Mouse (Mus musculus) thymus, postnatal 0 days (tissue): ENCODE data around the gene Prkg1. TPM values are rescaled to one million over a fixed set of nuclear protein-coding genes. Genes with fewer than 3 reads are reported as not detected.
"Not testable (repeated sequence)": the region's sequence is repeated elsewhere in the genome, so short reads cannot be mapped to it uniquely, and the experiment has no call there.

Source experiments
- DNase-seq: peaks from one replicate; pipeline ENCODE4 v3.0.0-alpha.2; 2015; ENCODE audit warnings: low spot score
- polyA plus RNA-seq: library from polyadenylated mRNA; unstranded; fragments of >200 nt; fragmentation: Nextera tagmentation; extraction: Ambion mirVana; gene quantifications from 2 replicates; pipeline ENCODE4 v1.2.1, GENCODE M21; 2015

Prkg1 gene
- polyA plus RNA-seq, 1 experiment from 2014 or later: 0.27 TPM

DNA sequence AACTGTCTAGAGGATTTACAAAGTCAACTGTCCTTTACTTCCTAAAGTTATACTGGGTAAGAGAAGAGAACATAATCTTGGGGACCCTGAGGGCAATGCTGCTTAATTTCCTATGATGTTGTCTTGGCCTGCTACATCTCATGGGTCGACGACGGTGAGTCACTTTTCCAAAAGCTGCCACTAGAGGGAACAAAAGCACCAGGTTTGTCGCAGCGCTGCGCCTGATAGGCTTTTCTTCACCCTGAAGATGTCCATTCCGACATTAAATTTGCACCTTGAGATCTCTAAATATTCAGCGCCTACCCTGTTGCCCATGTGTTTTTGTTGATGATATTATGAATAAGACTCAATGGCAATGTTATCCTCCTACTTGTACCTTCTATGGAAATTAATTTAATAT, 1100.6 kb downstream of the Prkg1 start:
- DNase-seq: peak; percentile 28

DNA sequence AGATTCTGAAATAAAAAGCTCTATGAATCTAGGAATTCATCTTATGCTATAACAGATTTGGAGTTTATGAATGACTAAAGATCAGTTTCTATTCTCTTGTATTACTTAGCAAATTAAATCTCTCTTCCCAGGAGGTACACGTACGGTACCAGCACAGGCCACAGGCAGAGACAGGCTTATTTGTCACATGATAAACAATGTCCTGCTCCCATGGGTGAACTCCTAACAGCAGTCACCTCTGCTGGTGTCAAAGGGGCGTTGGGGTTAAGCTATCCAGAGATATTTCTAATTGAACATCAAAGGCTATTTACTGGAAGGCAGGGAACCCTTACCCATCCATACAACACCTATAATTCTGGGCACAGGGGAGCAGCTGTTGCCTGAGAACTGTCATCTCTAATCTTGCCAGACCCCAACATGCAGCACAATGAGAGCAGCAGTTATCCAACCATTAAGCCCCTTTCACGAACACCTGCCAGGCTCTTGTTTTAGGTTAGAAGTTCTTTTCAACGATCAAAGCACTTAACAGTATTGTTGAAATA, 1122.1 kb downstream of the Prkg1 start:
- no peak for DNase-seq

DNA sequence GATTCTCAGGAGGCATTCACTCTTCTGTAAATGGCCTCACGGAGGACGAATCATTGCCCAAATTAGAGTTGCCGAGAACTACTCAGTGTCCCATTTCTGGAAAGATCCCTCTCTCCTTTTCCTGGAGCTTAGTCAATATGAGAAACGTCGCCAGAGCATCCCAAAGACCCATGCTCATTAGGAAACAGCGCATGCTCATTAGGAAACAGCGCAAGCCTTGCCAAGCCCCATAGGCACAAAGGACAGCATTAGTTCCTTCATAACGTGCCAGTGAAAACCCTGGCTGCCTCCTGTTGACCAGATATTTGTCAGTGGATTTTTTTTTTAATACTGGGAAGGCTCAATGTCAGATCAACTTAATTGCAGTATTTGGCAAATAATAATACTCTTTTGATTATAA, 1127.4 kb downstream of the Prkg1 start:
- no peak for DNase-seq

DNA sequence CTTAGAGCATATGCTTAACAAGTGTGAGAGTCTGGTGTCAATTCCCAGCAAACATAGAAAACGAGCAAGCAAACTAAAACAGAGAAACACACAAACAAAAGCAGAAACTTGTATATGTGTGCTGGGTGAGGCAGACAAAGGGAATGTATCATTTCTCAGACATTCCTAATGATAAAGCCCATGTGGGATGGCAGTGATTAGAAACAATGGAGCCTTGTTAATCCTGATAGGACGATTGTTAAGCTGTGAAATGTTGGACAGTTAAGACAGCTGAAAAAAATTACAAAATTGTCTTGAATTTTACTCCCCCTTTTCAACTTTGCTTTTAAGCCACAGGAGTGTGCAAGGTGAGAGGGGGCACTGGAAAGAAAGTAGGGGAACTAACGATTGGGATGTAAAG, 1133.8 kb downstream of the Prkg1 start:
- DNase-seq: no peak

DNA sequence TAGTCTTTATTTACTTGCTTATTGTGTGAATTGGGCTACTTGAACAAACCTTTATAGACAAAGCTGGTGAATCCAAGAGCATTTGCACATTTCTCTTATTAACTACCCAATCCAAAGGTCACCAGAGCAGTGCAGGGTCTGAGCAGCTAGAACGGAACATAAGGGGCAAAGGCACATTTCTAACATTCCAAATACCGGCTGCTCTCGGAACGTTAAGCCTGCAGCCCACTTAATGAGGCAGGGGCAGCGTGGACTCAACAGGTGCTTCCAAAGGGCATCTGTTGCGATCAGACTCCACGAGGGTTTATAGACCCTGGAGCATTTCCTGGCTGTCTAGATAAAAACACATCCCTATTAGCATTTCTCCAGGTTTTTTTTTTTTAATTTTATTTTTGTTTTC, 1138.8 kb downstream of the Prkg1 start:
- DNase-seq: no peak

DNA sequence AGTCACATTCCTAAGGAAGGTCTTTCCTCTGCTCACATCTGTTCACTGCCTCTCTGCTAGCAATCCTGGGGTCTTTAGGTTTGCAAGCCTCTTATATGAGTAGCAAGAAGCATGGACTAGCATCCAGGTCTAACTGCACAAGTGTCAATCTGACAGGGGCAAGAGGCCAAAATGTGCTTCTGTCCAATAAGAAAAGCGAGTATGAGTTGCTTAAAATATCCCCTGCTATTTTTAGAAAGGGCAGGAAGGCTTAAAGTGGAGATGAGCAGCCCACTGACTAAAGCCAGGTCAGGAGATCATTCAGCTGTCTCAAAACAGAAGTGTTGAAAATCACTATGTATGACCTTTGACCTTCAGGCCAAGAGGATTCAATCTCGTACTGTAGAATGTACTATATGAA, 1139.4 kb downstream of the Prkg1 start:
- no peak for DNase-seq

DNA sequence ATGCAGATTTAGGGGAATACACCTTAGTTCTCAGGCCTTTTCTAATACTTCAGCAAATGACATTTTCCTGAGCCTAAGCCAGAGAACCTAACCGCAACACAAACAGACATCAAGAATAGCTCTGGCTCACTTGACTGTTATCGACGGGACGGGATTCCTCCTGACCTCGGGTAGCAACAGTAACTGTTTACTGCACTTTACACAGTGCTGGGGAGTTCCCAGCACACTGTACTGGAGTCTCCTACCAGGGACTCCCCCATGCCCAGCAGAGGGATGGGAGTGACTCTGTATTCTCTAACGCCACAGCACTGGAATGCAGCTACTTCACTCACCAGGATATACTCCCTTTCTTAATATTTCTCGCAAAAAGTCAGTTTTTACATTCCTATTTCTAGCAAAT, 1141.2 kb downstream of the Prkg1 start:
- no peak for DNase-seq

DNA sequence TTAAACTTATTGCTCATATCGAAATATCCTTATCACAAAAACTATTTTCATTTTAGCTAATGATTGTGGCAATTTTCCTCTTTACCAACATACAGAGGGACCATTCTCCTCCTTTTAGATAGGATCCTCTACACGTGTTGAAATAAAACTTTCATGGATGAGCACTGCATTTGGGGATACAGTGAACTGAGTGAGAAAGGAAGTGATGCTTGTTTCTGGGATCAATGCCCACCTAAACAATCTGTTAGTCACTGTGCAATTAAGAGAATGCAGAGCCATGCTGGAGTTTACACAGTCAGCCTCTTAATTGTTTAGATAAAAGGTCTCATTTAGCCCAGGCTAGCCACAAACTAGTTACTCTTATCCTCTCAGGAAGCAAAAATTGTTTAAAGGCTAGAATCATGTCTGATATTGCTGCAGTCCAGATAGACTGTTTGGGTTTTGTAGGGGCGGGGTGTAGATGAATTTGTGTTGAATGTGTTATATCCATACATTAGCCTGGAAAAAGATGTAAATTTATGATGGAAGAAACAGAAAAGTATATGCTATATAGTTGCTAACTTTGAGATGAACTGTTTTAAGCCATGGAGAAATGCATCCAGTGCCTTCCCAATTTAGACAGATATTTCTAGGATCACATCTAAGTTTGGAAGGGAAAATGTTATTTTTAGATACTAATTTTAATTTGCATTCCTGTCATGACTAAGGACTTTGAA, 1151.5 kb downstream of the Prkg1 start:
- DNase-seq: no peak

DNA sequence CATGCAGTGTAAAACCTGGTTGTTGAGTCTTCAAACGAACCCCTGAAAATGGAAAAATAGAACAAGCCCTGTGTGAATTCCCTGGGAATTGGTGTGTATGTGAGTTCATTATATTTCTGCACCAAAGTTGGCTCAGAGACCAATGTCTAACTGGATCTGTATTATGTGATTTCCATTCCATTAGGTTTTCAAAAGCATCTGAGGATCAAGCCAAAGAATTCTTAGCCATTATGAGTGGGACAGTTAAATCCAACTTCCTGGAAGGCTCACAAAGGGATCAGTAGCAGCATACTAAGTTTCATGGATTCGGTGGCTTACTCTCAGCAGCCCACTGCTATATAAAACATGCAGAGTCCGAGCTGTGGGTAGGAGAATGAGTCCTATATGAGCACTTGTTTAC, 1178.5 kb downstream of the Prkg1 start:
- DNase-seq: no peak

DNA sequence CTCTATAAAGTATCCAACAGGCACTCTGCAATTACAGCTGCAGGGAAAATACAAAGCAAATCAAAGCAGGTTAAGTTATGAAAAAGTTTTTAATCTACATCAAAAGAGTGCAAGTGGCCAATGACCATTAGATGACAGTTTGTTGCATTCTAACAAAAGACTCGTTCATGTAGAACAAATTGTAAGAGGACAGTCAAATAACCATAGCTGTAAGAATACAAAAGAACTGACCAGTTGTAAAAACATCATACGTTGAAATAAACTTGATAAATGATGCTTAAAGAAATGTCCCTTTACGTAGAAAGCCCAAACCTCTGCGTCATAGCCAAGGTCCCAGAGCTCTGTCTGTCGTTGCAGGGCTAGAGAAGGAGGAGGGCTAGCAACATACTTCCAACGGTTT, 1200.3 kb downstream of the Prkg1 start:
- DNase-seq: no peak

DNA sequence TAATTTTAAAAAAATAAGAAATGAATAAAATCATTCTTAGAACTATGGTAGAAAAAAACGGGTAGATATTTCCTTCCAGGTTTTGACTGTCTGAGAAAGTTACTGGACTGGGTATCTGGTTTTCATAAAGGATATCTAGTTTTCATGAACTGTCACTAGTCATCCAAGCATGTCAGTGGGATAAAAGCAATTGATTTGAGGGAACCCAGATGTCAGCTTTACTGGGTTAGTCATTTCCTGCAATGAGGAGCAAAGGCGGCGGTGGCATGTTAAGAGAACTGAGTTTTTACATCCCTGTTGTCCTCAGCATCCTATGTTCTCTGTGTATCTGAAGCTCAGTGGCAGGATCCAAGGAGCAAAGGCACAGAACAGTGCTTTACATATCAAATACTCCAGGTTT, 1201.0 kb downstream of the Prkg1 start:
- no peak for DNase-seq

DNA sequence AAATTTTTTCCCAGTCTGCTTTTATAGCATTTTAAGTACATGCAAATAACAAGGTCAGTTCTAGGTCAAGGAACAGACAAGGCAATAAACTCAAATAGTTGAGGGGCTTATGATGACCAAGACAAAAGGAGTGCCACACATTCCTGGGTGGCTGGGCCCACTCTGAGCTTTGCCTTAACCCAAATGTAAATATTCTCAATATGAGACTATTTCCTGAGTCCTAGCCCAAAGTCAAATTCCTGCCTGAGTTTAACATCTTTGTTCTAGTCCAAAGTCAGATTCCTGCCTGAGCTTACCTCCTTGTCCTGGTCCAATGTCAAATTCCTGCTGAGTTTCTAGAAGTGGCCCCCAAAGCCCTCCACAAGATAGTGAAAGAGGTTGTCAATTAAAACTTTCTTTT, 1206.8 kb downstream of the Prkg1 start:
- no peak for DNase-seq

DNA sequence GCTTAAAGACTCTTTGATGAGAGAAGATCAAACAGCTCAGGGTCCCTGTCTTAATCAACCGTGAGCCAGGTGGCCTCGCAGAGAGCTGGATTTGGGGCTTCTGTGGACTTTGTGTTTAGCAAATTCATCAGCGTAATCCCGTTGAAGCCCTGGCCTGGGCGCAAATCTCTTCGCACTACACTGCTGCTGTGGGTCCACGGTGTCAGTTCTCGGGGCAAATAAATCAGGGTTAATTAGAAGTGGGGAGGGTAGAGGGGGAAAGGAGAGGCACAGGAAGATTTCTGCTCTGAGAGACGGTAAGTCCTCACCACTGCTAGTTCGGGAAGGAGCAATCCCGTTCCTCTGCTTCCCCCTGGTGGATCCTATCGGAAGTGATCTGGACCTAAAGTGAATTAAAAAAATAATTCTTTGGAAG, 1210.4 kb downstream of the Prkg1 start:
- peak; percentile 47 for DNase-seq

DNA sequence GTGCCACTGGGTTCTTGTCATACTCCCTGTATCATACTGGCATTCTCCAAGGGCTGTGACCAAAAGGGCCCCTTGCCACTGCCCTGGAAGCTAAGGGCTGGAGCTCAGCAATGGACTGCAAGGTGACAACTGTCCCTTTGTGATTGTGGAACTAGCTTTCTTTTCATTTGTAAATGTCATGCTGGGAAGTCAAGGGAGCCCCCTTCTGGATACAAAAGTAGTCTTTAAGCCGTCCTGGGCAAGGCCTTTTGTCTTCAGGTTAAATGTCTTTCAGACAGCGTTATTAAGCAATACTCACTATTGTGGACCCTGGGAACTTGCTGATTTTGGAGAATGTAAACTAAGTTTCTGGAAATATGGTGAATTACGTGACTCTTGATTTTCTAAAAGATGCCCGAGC, 1211.1 kb downstream of the Prkg1 start:
- no peak for DNase-seq

DNA sequence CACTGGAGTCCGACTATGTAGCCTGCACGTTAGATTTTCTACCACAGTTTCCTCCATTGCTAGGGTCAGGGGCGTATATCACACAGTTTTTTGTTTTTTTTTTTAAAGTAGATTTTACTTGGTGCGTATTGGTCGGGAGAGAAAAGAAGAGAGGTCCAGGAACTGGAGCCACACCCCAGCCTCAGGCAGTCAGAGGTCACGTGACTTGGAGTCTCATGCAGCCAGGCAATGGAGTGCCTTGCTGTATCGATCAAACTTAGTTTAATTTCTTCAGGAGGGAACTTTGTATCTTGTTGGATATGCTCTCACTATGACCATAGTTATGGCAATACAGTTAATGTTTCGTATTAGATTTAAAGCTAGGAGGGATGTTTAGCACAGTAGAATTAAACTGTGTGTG, 1212.6 kb downstream of the Prkg1 start:
- DNase-seq: no peak

DNA sequence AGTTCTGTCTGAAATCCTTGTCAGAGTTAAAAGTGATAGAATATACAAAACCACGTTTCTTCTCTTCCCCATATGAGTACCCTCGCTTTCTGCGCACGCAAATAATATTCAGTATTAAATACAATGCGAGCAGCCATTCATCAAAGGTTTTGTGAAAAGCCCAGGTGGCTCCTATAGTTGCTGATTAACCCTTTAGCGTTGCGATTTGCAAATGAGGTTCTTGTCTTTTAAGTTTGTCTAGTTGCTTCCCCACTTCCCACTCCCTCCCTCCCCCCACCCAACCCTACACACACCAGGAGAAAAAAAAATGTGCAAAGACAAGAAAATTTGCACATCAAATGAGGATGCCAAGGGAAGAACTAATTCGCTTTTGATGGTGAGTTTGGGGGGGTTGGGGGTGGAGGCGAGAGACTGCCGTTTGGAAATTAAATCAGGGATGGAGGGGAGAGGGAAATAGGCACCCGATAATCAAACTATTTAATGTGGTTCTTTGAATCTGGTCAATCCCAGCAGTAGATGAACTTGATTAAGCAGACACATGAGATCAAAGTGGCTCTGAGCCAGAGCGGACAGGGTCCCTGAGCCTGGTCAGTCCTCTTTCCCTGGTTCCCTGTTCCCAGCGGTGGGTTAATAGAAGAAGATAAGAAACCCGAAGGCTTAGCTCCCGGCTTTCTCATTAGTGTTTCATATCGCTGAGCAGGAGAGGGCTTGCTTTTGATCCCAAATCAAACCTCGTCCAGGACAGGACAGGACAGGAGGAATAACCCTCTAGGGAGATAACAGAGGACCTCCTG, 1214.8 kb downstream of the Prkg1 start:
- DNase-seq: no peak

DNA sequence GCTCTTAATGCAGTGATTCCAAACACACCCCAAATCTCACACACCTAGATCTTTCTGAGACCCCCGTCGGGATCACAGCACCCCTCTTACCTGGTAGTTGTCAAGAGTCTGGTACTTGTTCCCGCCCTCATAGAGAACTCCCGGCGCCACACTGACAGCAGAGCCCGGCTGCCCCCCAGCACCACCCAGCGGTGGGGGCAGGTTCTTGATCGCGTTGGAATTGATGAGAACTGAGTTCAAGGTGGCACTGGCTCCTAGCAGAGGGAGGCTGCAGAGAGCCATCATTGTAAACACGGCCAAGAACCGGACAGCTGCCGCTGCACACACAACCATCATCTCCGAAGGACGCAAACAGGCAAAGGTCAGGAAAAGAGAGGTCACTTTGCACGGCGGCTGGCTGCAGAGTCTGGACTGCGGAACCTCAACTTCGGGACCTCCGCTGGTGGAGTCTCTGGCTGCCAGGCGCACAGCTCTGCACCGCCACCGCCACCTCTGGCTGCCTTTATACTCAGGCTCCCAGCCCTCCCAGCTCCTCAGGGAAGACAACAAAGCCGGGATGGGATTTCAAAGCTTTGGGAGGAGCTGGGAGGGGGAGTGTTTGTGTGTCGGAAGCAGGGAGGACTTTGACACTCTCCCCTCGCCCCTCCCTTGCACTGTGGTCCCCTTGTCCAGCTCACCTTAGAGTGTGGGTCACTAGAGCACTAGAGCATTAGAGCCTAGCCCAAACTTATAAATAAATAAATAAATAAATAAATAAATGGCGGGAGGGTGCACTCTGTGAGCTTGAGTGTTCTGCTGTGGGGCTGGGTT, 1215.6 kb downstream of the Prkg1 start, which contains the start of gene Dkk1:
TSS of gene Dkk1 (minus strand) at position 622 of the 810 bp plus-strand sequence.
- DNase-seq: no peak

DNA sequence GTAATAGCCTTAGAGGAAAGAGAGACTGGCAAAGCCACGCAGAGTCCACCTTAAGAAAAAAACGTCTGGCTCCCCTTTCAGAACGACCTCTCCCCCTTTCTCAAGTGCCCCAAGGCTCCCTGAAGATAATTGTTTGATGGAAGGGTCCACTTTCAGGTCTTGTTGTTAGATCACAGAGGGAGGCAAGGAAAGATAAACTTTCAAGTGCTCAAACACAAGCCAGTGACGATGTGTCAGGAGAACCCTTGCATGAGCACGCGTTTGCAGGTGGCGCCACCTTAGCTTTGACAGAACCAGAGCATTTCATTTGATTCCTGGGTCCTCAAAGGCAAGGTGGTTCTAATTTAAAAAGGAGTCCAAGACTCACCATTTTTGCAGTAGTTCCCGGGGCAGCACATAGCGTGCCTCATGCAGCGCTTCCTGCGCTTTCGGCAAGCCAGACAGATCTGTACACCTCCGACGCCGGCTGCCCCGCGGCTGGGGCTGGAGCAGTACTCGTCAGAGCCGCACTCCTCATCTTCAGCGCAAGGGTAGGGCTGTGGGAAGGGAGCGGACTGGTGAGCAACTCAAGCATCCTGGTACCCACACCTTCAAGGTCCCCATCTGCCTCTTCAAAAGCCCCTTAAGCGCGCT, 1216.3 kb downstream of the Prkg1 start:
- DNase-seq: no peak

DNA sequence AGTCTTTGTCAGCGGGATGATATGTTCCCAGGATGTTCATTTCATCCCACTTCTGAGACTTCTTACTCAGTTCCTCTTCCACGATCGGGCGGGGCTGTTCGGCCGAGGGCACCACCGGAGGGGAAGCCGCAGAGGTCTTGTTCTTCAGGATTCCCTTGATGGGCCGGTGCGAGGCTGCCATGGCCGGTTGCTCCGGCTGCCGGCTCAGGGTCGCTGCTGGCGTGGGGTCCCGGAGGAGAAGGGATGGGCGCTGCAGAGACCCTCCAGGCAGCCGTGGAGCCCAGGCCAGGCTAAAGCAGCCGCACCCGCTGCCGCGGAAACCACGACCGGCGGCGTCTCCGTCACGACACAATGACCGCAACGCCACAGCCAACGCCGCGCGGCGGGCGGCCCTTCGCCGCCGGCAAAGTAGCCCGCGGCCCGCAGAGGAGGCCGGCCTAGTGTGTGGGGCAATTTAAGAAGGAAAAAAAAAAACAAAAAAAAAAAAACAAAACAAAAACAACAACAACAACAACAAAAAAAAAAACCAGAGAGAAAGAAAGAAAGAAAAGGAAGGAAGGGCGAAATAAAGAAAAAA, 1225.4 kb downstream of the Prkg1 start:
- not testable (repeated sequence) for DNase-seq

DNA sequence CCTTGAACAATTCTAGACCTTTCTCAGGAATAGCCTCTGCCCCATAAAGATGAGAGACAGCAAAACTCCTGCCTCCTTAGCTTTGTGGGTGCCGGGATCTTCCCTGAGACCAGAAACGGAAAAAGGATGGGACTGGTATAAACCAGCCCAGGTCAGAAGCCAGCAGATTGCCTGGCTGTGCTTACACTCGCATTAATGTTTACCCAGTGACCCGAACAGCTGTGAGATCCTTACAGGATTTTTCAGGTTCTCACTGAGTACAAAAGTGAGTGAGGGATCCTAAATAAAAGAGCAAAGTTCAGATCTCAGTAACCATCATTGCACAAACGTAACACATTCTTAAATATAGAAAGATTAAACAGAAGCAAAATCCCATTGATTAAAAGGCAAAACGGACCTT, 1248.1 kb downstream of the Prkg1 start:
- no peak for DNase-seq
